Mouse (Mus musculus) midbrain, postnatal 0 days (tissue): ENCODE results near the gene 2310030G06Rik. TPM values are rescaled to one million over a fixed set of nuclear protein-coding genes. Genes with fewer than 3 reads are reported as not detected.

Experiments used
- ATAC-seq: fragments of 200-750 bp; cut with Nextera tagmentation; 2 replicates; pipeline ENCODE4 v1.8.0; 2017; ENCODE audit warnings: moderate number of reproducible peaks, mild to moderate bottlenecking, moderate TSS enrichment, moderate library complexity; ENCODE audit not compliant: low FRiP score
- DNase-seq: peaks from one replicate; pipeline ENCODE4 v3.0.0-alpha.2; 2015; ENCODE audit warnings: low spot score
- H3K27ac ChIP-seq: fragments of 300-500 bp; sonication (generic); 2 replicates; pipeline ENCODE4 v1.5.1; 2014; ENCODE audit warnings: low read depth, mild to moderate bottlenecking, low read length, mixed read lengths
- H3K27me3 ChIP-seq: fragments of 300-500 bp; sonication (generic); 2 replicates; pipeline ENCODE4 v1.6.1; 2014; ENCODE audit warnings: low read length, control low read depth, mixed read lengths; ENCODE audit not compliant: insufficient read depth
- H3K36me3 ChIP-seq: fragments of 300-500 bp; sonication (generic); 2 replicates; pipeline ENCODE4 v1.6.1; 2014; ENCODE audit warnings: low read length, control low read depth, mixed read lengths; ENCODE audit not compliant: insufficient read depth
- H3K4me1 ChIP-seq: fragments of 300-500 bp; sonication (generic); 2 replicates; pipeline ENCODE4 v1.6.1; 2014; ENCODE audit warnings: mild to moderate bottlenecking, control low read depth, antibody characterized with exemption, low read length, mixed read lengths; ENCODE audit not compliant: insufficient read depth
- H3K4me2 ChIP-seq: fragments of 300-500 bp; sonication (generic); 2 replicates; pipeline ENCODE4 v1.6.1; 2014; ENCODE audit warnings: low read depth, mild to moderate bottlenecking, low read length, mixed read lengths; ENCODE audit not compliant: poor library complexity, severe bottlenecking
- H3K4me3 ChIP-seq: fragments of 300-500 bp; sonication (generic); 2 replicates; pipeline ENCODE4 v1.5.1; 2014; ENCODE audit warnings: low read depth, mild to moderate bottlenecking, low read length, moderate library complexity
- H3K9ac ChIP-seq: fragments of 300-500 bp; sonication (generic); replicated peaks from 2 replicates; pipeline ENCODE4 v1.6.1; 2014; ENCODE audit warnings: mild to moderate bottlenecking, low read length, moderate library complexity, mixed read lengths; ENCODE audit not compliant: poor library complexity, severe bottlenecking
- H3K9me3 ChIP-seq: fragments of 300-500 bp; sonication (generic); 2 replicates; pipeline ENCODE4 v1.6.1; 2016; ENCODE audit warnings: low read length, control low read depth
- CTCF ChIP-seq: IDR thresholded peaks from 2 replicates; pipeline ENCODE4 v1.5.1; 2016; ENCODE audit warnings: antibody characterized with exemption, mild to moderate bottlenecking
- WGBS: fragments of 180-500 bp; shearing (Covaris S2); extraction: QIAGEN DNeasy Blood & Tissue Kit; methylation state at CpG from one replicate; pipeline ENCODE4 v1.1.7; 2014; 5-methylcytosine and 5-hydroxymethylcytosine counted together
- polyA plus RNA-seq: library from polyadenylated mRNA; unstranded; fragments of >200 nt; fragmentation: Nextera tagmentation; extraction: Ambion mirVana; gene quantifications from 2 replicates; pipeline ENCODE4 v1.2.1, GENCODE M21; 2015
- total RNA-seq: library from RNA; depleted of rRNA; stranded (reverse); fragments of >200 nt; gene quantifications from 2 replicates; pipeline ENCODE4 v1.2.3, GENCODE M21; 2014

The 2310030G06Rik gene
- total and polyA plus RNA-seq, 2 experiments from 2014 or later, result 1.5 to 2.9 TPM

- Histone ChIP-seq H3K27ac (no peak within 1 kb of the TSS), H3K9ac (0 out of 2 replicates have a peak within 1 kb of the TSS, but pooled peaks have one; percentile 1), H3K4me2 (no peak within 1 kb of the TSS), H3K27me3 (no peaks in the 10 kb centered on the region), H3K36me3 (no peaks in the 10 kb centered on the region), H3K4me3 (no peak within 1 kb of the TSS), H3K9me3 (no peaks in the 10 kb centered on the region), H3K4me1 (no peaks in the 10 kb centered on the region)
- no peak for TF ChIP-seq CTCF
- 76% methylated on average over 22 of the region's 22 CpGs for WGBS
- no peak for DNase-seq
- no peak for ATAC-seq
Observed at GRCm38 (mm10) chr9:50751323-50751722, 5.0 kb upstream of the 2310030G06Rik start, which contains the start of gene Cryab. Gene Cryab, plus strand, starts transcription at chr9:50751325.

GRCm38 (mm10) chr9:50750706-50751105, 4.4 kb upstream of the 2310030G06Rik start:
- no peak for ATAC-seq
- Histone ChIP-seq H3K4me3 (no peak overlapping the region), H3K36me3 (no peaks in the 10 kb centered on the region), H3K9me3 (no peaks in the 10 kb centered on the region), H3K9ac (no peak overlapping the region), H3K27ac (no peak overlapping the region), H3K4me2 (no peak overlapping the region), H3K27me3 (no peaks in the 10 kb centered on the region), H3K4me1 (no peaks in the 10 kb centered on the region)
- 67% methylated on average over 6 of the region's 6 CpGs for WGBS
- no peak for TF ChIP-seq CTCF
- DNase-seq, result no peak

- 18% methylated on average over 7 of the region's 7 CpGs for WGBS
- no peak for TF ChIP-seq CTCF
- no peak for ATAC-seq
Observed at GRCm38 (mm10) chr9:50745806-50746205, 530 bp downstream of the 2310030G06Rik start.

GRCm38 (mm10) chr9:50742744-50743143, 3.6 kb downstream of the 2310030G06Rik start:
- Histone ChIP-seq H3K4me2 (no peak overlapping the region), H3K27ac (no peak overlapping the region), H3K4me3 (no peak overlapping the region), H3K36me3 (no peaks in the 10 kb centered on the region), H3K4me1 (no peaks in the 10 kb centered on the region), H3K9me3 (no peaks in the 10 kb centered on the region), H3K9ac (no peak overlapping the region), H3K27me3 (no peaks in the 10 kb centered on the region)
- WGBS, result 66% methylated on average over 2 of the region's 2 CpGs
- TF ChIP-seq CTCF, result no peak
- ATAC-seq, result no peak
- DNase-seq, result no peak

More at GRCm38 (mm10) chr9:50745806-50746205, 530 bp downstream of the 2310030G06Rik start:
- no peaks in the 10 kb centered on the region for H3K27me3 ChIP-seq
- no peaks in the 10 kb centered on the region for H3K9me3 ChIP-seq
- DNase-seq, result no peak
- no peaks in the 10 kb centered on the region for H3K4me1 ChIP-seq
- H3K4me3 ChIP-seq, result peak overlapping the region; percentile 34
- H3K9ac ChIP-seq, result no peak overlapping the region
- H3K4me2 ChIP-seq, result peak overlapping the region; percentile 58
- H3K36me3 ChIP-seq, result no peaks in the 10 kb centered on the region
- H3K27ac ChIP-seq, result no peak overlapping the region

GRCm38 (mm10) chr9:50742261-50742660, 4.1 kb downstream of the 2310030G06Rik start:
- Histone ChIP-seq H3K27ac (no peak overlapping the region), H3K4me3 (no peak overlapping the region), H3K36me3 (no peaks in the 10 kb centered on the region), H3K9ac (no peak overlapping the region), H3K27me3 (no peaks in the 10 kb centered on the region), H3K9me3 (no peaks in the 10 kb centered on the region), H3K4me2 (no peak overlapping the region), H3K4me1 (no peaks in the 10 kb centered on the region)
- ATAC-seq (no peak), DNase-seq (no peak)
- 92% methylated on average over 3 of the region's 3 CpGs for WGBS
- no peak for TF ChIP-seq CTCF

- no peaks in the 10 kb centered on the region for H3K4me1 ChIP-seq
- ATAC-seq (no peak), DNase-seq (no peak)
- H3K27me3 ChIP-seq, result no peaks in the 10 kb centered on the region
- H3K27ac ChIP-seq, result no peak overlapping the region
- 86% methylated on average over 14 of the region's 14 CpGs for WGBS
- no peak overlapping the region for H3K4me2 ChIP-seq
- no peak overlapping the region for H3K9ac ChIP-seq
- no peaks in the 10 kb centered on the region for H3K9me3 ChIP-seq
- H3K36me3 ChIP-seq, result no peaks in the 10 kb centered on the region
- TF ChIP-seq CTCF, result no peak
- H3K4me3 ChIP-seq, result no peak overlapping the region
Observed at GRCm38 (mm10) chr9:50740867-50741784, 5.2 kb downstream of the 2310030G06Rik start.
